Mouse (Mus musculus) heart, adult 2 months (tissue): ENCODE measurements around the gene Gria2.

Experiments
- CTCF ChIP-seq: fragments of 200-600 bp; IDR thresholded peaks from 2 replicates; pipeline ENCODE4 v1.8.1; 2022; ENCODE audit warnings: antibody characterized with exemption, mild to moderate bottlenecking, moderate library complexity
- EP300 ChIP-seq: fragments of 200-500 bp; IDR thresholded peaks from 2 replicates; pipeline ENCODE4 v1.6.1; 2011; ENCODE audit warnings: low read depth, low read length, control low read depth; ENCODE audit not compliant: insufficient read depth
- POLR2A ChIP-seq: fragments of 200-500 bp; IDR thresholded peaks from 2 replicates; pipeline ENCODE4 v1.6.1; 2011; ENCODE audit warnings: mild to moderate bottlenecking, low read depth, low read length, control low read depth; ENCODE audit not compliant: insufficient read depth

- TF ChIP-seq CTCF (no peak), EP300 (no peak), POLR2A (no peak)
Observed at GRCm38 (mm10) chr3:80803811-80804210, 1.2 kb upstream of the Gria2 start.
